Mouse (Mus musculus) large intestine, adult 2 months (tissue): Measurements from ENCODE around the gene Kif6. TPM values are rescaled to one million over a fixed set of nuclear protein-coding genes. Genes with fewer than 3 reads are reported as not detected.

Experiments
- DNase-seq: peaks from one replicate; pipeline ENCODE4 v3.0.0-alpha.2; 2012; ENCODE audit warnings: low read depth, low spot score
- WGBS: fragments of 180-500 bp; shearing (Covaris S2); methylation state at CpG from one replicate; pipeline ENCODE4 v1.1.7; 2018; 5-methylcytosine and 5-hydroxymethylcytosine counted together
- polyA plus RNA-seq: library from polyadenylated mRNA; depleted of rRNA; stranded (reverse); fragments of >200 nt; gene quantifications from 2 replicates; pipeline ENCODE4 v1.2.3, GENCODE M21; 2012; rRNA removed

Kif6 gene
- polyA plus RNA-seq, 1 experiment = 0.10 TPM

DNA sequence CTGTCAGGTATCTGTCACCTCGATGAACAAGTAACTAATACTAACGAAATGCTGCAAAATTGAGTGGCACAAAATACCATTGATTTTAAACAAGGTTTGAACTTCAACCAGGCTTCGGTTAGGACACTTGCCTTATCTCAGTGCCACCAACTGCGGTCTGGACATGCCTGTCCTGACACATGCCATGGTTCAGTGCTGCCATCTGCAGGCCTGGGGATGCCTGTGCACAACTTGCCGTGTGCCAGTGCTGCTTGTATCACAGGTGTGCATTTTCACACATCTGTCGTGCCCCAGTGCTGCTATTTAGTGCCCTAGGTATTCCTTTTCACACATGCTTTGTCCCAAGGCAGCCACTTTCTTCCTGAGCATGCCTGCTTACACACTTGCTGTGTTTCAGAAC lies 327.7 kb downstream of the Kif6 start:
- no peak for DNase-seq
- 68% methylated on average over 6 of the region's 6 CpGs for whole genome bisulfite sequencing

DNA sequence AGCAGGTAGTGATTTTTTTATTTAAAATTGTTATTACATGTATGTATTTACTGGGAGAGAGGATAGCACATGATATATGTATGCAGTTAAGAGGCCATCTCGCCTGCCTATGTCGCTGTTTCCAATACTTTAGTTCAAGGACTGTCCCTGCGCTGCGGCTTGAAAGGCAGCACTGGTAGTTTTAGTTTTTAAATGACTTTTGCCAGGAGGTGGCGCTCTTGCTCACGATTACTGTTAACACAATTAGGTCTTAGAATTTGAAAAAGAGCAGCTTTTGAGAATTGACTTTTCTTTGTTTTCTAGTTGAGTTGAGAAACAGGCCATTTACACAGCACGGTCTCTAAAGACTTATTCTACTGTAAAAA lies 336.5 kb downstream of the Kif6 start:
- 10% methylated on average over 7 of the region's 7 CpGs for WGBS
- DNase-seq = peak; percentile 18

DNA sequence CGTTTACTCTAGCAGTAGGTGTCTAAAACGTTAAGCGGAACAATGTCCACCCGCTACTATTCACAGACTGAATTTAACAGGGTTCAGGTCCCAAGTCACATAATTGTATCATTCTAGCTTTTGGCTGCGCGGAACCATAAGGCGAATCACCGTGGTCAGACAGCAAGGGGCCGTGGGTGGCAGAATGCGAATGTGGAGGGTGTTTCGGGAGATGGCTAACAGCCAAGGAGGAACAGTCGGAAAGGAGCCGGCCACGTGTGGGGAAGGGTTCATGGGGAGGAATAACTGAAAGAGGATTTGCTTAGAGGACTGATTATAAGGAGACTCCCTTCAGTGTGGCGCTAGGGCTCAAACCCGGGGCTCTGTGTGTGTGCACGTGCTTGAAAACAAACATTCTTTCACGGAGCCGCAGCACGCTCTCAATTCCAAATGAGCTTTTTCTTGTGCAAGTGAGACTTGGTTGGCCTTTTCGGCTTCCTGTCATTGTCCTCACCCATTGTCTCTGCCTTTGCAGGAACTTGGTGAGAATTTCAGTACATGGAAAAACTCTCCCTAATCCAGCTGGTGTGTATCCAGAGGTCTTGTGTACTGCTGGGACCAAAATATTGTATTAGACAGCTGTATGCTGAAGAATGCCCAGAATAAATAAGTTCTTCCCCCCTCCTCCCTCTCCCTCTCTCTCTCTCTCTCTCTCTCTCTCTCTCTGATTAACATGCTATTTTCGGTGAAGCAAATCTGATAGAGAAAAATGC lies 337.1 kb downstream of the Kif6 start:
- WGBS = 41% methylated on average over 22 of the region's 22 CpGs
- DNase-seq = no peak

DNA sequence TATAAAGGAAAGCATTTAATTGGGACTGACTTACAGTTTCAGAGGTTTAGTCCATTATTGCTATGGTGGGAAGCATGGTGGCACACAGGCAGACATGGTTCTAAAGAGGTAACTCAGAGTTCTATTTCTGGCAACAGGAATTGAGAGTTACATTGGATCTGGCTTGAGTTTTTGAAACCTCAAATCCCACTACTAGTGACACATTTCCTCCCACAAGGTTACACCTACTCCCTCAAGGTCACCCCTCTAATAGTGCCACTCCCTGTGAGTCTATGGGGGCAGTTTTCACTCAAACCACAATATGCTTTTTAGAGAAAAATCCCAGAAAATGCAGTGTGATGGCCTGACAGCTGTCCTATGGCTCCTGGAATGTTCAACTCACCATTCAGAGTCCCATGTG lies 344.1 kb downstream of the Kif6 start:
- no peak for DNase-seq

Other genes with a start within 250 kb of the Kif6 start
- 28.1 and 58.3 TPM in 2 replicates for gene Mocs1, start 186.8 kb upstream of the Kif6 start, polyA plus RNA-seq
- gene Daam2, start 50.8 kb upstream of the Kif6 start, polyA plus RNA-seq = 2.6 and 4.0 TPM in 2 replicates